Mouse (Mus musculus) hindbrain, embryonic 15.5 days (tissue): ENCODE data around the gene Aldh16a1. TPM values are rescaled to one million over a fixed set of nuclear protein-coding genes. Genes with fewer than 3 reads are reported as not detected.
"Not testable (repeated sequence)": the region's sequence is repeated elsewhere in the genome, so short reads cannot be mapped to it uniquely, and the experiment has no call there.

Experiments used
- ATAC-seq: fragments of 200-750 bp; cut with Nextera tagmentation; 2 replicates; pipeline ENCODE4 v1.8.0; 2017; ENCODE audit warnings: low read depth, moderate number of reproducible peaks, moderate TSS enrichment; ENCODE audit not compliant: low FRiP score
- H3K27ac ChIP-seq: fragments of 300-500 bp; sonication (generic); replicated peaks from 2 replicates; pipeline ENCODE4 v1.5.1; 2015; ENCODE audit warnings: mild to moderate bottlenecking, inconsistent platforms
- H3K27me3 ChIP-seq: fragments of 300-500 bp; sonication (generic); 2 replicates; pipeline ENCODE4 v1.6.1; 2015; ENCODE audit warnings: control low read depth, inconsistent platforms
- H3K36me3 ChIP-seq: fragments of 300-500 bp; sonication (generic); 2 replicates; pipeline ENCODE4 v1.6.1; 2015; ENCODE audit warnings: control low read depth, inconsistent platforms
- H3K4me1 ChIP-seq: fragments of 300-500 bp; sonication (generic); replicated peaks from 2 replicates; pipeline ENCODE4 v1.6.1; 2015; ENCODE audit warnings: control low read depth, inconsistent platforms
- H3K4me2 ChIP-seq: fragments of 300-500 bp; sonication (generic); 2 replicates; pipeline ENCODE4 v1.6.1; 2015; ENCODE audit warnings: moderate library complexity, mild to moderate bottlenecking, inconsistent platforms
- H3K4me3 ChIP-seq: fragments of 300-500 bp; sonication (generic); 2 replicates; pipeline ENCODE4 v1.5.1; 2015; ENCODE audit warnings: mild to moderate bottlenecking, inconsistent platforms
- H3K9ac ChIP-seq: fragments of 300-500 bp; sonication (generic); 2 replicates; pipeline ENCODE4 v1.6.1; 2015; ENCODE audit warnings: inconsistent platforms
- H3K9me3 ChIP-seq: fragments of 300-500 bp; sonication (generic); 2 replicates; pipeline ENCODE4 v1.6.1; 2016; ENCODE audit warnings: control low read depth, inconsistent platforms
- WGBS: fragments of 180-500 bp; shearing (Covaris S2); methylation state at CpG from one replicate; pipeline ENCODE4 v1.1.7; 2015; 5-methylcytosine and 5-hydroxymethylcytosine counted together
- polyA plus RNA-seq: library from polyadenylated mRNA; unstranded; fragments of >200 nt; fragmentation: Nextera tagmentation; extraction: Ambion mirVana; gene quantifications from 2 replicates; pipeline ENCODE4 v1.2.1, GENCODE M21; 2015

Aldh16a1 gene
- polyA plus RNA-seq, 1 experiment from 2014 or later = 21.9 TPM

DNA sequence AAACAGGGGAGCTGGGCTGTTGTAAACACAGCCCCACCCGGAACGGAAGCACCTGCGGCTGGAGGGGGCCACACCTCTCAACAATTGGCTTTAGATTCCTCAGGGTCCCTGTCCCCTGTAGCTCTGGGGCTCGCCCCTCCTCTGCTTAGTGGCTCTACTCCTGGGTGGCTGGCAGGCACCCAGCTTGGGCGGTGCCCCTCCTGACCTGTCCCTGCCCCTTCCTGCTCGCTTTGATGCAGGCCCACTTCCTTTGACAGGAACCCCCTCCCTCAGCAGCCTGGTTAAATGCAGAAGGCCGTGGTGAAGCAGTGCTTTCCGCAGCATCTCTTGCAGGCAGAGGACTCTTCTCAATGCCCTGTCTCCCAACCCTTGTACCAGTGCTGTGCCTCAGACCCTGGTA is 33.0 kb downstream of the Aldh16a1 start:
- H3K4me3 ChIP-seq = no peak overlapping the region
- H3K27me3 ChIP-seq = no peaks in the 10 kb centered on the region
- H3K9ac ChIP-seq = peak overlapping the region; percentile 28; the same call in 1 of the 2 replicates
- 0 out of 2 replicates have a peak overlapping the region, but pooled peaks have one; percentile 24 for H3K27ac ChIP-seq
- no peak for ATAC-seq
- no peak overlapping the region for H3K4me2 ChIP-seq
- peaks cover 40% of the 10 kb centered on the region for H3K4me1 ChIP-seq
- 75% methylated on average over 8 of the region's 8 CpGs for WGBS
- peaks cover 59% of the 10 kb centered on the region for H3K36me3 ChIP-seq
- no peaks in the 10 kb centered on the region for H3K9me3 ChIP-seq

DNA sequence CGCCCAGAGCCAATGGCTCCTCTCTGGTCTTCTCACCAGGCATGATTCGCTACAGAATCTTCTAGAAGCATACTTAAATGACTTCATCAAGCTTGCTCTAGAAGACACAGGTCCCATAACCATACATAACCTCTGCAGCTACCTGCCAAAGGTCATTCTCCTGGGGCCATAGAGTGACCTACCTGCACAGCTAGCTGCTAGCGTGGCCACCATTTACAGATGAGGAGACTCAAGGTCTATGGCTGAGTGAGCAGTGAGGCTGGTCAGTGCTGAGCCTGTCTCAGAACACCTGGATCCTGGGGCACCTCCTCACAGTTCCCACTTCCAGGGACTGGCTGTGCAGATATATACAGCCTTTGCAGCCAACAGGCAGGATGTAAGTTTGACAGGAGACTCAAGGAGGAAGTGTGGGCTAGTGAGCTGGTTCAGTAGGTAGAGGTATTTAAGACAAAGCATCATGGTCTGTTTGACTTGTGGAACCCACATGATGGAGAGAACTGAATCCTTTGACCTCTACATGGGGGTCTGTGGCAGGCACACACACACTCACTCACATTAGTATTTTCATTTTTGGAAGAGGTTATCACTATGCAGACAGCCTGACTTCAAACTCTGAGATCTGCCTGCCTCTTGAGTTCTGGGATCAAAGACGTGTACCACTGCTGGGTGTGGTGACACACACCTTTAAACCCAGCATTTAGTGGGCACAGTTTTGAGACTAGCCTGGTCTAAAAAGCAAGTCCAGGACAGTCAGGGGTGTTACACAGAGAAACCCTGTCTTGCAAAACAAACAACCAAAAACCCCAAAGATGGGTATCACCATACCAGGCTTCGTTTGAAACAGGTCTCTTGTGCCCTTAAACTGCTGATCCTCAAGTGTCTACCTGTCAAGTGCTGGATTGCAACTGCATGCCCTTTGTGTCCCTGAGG is 34.3 kb downstream of the Aldh16a1 start:
- H3K27me3 ChIP-seq = no peaks in the 10 kb centered on the region
- H3K27ac ChIP-seq = no peak overlapping the region
- no peak for ATAC-seq
- peaks cover 45% of the 10 kb centered on the region for H3K36me3 ChIP-seq
- no peak overlapping the region for H3K9ac ChIP-seq
- no peaks in the 10 kb centered on the region for H3K9me3 ChIP-seq
- H3K4me3 ChIP-seq = no peak overlapping the region
- peaks cover 30% of the 10 kb centered on the region for H3K4me1 ChIP-seq
- H3K4me2 ChIP-seq = no peak overlapping the region
- 80% methylated on average over 5 of the region's 5 CpGs for WGBS

DNA sequence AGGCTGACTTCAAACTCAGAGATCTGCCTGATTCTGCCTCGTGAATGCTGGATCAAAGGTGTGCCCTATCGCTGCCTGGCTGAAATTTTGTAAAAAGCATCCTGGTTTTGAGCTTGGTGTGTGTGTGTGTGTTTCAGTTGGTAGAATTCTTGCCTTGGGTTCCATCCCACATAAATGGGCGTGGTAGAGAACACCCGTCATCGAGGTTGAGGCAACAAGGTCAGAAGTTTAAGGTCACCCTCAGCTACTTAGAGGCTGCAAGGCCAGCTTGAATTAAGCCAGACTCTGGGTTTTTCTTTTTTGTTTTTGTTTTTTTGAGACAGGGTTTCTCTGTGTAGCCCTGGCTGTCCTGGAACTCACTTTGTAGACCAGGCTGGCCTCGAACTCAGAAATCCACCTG is 36.0 kb downstream of the Aldh16a1 start:
- peaks cover 22% of the 10 kb centered on the region for H3K4me1 ChIP-seq
- no peaks in the 10 kb centered on the region for H3K9me3 ChIP-seq
- H3K27me3 ChIP-seq = no peaks in the 10 kb centered on the region
- H3K4me2 ChIP-seq = no peak overlapping the region
- no peak overlapping the region for H3K9ac ChIP-seq
- WGBS = 90% methylated on average over 6 of the region's 6 CpGs
- peaks cover 45% of the 10 kb centered on the region for H3K36me3 ChIP-seq
- no peak overlapping the region for H3K4me3 ChIP-seq
- no peak for ATAC-seq
- H3K27ac ChIP-seq = no peak overlapping the region

DNA sequence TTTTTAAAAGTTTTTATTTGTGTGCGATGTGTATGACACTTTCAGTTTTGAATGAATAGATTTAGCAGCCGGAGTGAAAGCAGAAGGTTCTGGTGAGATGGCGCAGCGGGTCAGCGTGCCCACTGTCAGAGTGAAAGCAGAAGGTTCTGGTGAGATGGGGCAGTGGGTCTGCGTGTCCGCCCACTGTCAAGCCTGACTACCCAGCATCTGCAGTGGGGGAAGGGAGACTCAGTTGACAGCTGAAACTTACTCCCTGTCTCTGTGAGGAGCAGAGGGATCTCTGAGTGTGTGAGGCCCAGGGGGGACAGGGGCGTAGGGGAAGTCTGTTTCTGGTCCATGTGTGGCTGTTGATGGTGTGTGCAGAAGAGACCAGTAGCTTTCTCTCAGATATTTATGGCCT is 36.8 kb downstream of the Aldh16a1 start:
- no peak overlapping the region for H3K27ac ChIP-seq
- H3K4me2 ChIP-seq = no peak overlapping the region
- no peak for ATAC-seq
- H3K27me3 ChIP-seq = no peaks in the 10 kb centered on the region
- no peak overlapping the region for H3K9ac ChIP-seq
- no peaks in the 10 kb centered on the region for H3K9me3 ChIP-seq
- H3K36me3 ChIP-seq = peaks cover 38% of the 10 kb centered on the region
- no peak overlapping the region for H3K4me3 ChIP-seq
- 78% methylated on average over 8 of the region's 8 CpGs for WGBS
- peaks cover 14% of the 10 kb centered on the region for H3K4me1 ChIP-seq

DNA sequence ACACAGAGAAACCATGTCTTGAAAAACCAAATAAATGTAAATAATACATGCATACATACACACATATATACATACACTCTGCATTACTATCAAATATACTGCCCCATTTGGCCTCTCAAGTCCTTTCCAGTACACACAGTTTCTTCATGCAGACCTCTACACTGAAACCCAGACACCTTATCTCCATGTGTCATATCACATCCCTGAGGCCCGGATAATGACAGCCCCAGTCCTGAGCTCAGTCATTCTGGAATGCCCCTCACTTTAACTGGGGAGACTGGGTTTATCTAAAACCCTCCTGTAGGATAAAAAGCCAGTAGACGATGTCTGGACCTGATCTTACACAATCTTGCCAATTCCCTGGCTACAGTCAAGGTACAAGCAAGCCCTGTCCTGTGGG is 40.9 kb downstream of the Aldh16a1 start:
- Histone ChIP-seq H3K9ac (no peak overlapping the region), H3K4me3 (no peak overlapping the region), H3K9me3 (no peaks in the 10 kb centered on the region), H3K27me3 (no peaks in the 10 kb centered on the region), H3K4me1 (no peaks in the 10 kb centered on the region), H3K27ac (no peak overlapping the region), H3K36me3 (0 out of 2 replicates have a peak, but pooled peaks cover 3% of the 10 kb centered on the region), H3K4me2 (no peak overlapping the region)
- ATAC-seq = no peak
- 87% methylated on average over 2 of the region's 2 CpGs for WGBS

DNA sequence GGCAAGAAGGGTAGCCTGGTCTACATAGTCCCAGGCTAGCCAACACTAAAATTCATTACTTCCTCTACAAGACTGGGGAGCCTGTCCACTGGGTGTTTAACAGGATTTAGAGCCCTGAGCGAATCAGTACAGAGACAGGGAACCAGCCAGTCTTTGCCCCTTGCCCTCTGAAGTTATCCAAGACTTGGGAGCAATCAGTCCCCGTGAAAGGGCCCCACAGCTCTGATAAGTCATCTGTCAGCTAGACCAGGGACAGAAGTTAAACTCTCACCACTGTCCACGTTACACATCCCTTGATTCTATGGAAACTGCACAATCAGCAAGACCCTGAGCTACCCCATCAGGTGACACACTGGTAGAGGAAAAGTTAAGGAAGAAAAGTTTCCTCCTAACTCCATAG is 41.9 kb downstream of the Aldh16a1 start:
- Histone ChIP-seq H3K27me3 (no peaks in the 10 kb centered on the region), H3K4me1 (no peaks in the 10 kb centered on the region), H3K4me3 (no peak overlapping the region), H3K9ac (no peak overlapping the region), H3K4me2 (no peak overlapping the region), H3K9me3 (no peaks in the 10 kb centered on the region), H3K27ac (no peak overlapping the region), H3K36me3 (0 out of 2 replicates have a peak, but pooled peaks cover 3% of the 10 kb centered on the region)
- whole genome bisulfite sequencing = 86% methylated on average over 3 of the region's 3 CpGs
- ATAC-seq = no peak

DNA sequence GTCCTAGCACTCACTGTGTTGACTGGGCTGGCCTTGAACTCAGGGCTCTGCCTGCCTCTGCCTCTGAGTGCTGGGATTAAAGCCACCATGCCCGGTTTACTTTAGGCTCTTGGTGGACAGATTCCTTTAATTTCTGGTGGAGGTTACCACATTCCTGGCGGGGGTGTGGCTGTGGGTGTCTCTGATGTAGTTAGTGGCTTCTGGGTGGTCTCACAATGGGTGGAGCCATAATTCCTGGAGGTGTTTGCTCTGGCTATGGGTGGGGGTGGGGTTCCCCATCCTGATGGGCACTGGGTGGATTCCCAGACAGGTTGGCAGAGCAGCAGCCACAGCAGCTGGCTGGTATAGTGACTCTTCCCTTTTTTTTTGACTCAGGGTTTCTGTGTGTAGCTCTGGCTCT is 42.4 kb downstream of the Aldh16a1 start:
- no peak overlapping the region for H3K4me2 ChIP-seq
- 73% methylated on average over 2 of the region's 2 CpGs for WGBS
- 0 out of 2 replicates have a peak, but pooled peaks cover 3% of the 10 kb centered on the region for H3K36me3 ChIP-seq
- H3K4me3 ChIP-seq = no peak overlapping the region
- no peak for ATAC-seq
- H3K27ac ChIP-seq = no peak overlapping the region
- no peaks in the 10 kb centered on the region for H3K9me3 ChIP-seq
- no peak overlapping the region for H3K9ac ChIP-seq
- no peaks in the 10 kb centered on the region for H3K27me3 ChIP-seq
- no peaks in the 10 kb centered on the region for H3K4me1 ChIP-seq

DNA sequence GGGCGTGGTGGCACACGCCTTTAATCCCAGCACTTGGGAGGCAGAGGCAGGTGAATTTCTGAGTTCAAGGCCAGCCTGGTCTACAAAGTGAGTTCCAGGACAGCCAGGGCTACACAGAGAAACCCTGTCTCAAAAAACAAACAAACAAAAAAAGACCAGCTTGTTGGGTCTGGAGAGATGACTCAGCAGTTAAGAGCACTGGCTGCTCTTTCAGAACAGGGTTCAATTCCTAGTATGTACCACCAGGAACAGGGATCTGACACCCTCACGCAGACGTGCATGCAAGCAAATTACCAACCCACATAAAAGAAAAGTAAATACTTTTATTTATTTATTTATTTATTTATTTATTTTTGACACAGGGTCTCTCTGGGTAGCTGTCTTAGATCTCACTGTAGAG is 44.3 kb downstream of the Aldh16a1 start:
- H3K9me3 ChIP-seq, H3K36me3 ChIP-seq, H3K27ac ChIP-seq, H3K4me2 ChIP-seq, H3K9ac ChIP-seq, H3K4me1 ChIP-seq, H3K4me3 ChIP-seq, H3K27me3 ChIP-seq, ATAC-seq: not testable (repeated sequence)
- WGBS = 93% methylated on average over 4 of the region's 4 CpGs

DNA sequence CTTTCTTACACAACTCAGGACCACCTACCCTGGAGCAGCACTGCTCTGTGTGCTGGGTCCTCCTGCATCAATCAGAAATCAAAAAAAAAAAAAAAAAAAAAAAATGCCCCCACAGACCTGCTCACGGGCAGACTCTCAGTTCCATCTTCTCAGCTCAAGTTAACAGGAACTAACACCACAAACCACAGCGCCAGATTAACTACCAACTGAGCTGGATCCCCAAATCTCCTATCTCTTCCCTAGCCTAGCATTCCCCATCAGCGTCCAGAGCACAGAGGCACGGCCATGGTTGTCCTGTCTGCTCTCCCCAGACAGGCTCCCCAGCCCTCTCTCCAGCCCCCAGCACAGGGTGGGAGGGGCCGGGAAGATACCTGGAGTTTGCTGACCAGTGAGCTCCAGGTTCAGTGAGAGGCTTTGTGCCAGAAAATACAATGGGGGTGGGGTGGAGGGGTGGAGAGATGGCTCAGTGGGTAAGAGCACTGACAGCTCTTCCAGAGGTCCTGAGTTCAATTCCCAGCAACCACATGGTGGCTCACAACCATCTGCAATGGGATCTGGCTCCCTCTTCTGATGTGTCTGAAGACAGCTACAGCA is 47.2 kb downstream of the Aldh16a1 start:
- H3K4me2 ChIP-seq = no peak overlapping the region
- no peak overlapping the region for H3K4me3 ChIP-seq
- H3K9me3 ChIP-seq = no peaks in the 10 kb centered on the region
- H3K27me3 ChIP-seq = no peaks in the 10 kb centered on the region
- H3K4me1 ChIP-seq = no peaks in the 10 kb centered on the region
- no peak overlapping the region for H3K27ac ChIP-seq
- ATAC-seq = no peak
- H3K9ac ChIP-seq = no peak overlapping the region
- WGBS = 67% methylated on average over 5 of the region's 5 CpGs
- H3K36me3 ChIP-seq = no peaks in the 10 kb centered on the region

DNA sequence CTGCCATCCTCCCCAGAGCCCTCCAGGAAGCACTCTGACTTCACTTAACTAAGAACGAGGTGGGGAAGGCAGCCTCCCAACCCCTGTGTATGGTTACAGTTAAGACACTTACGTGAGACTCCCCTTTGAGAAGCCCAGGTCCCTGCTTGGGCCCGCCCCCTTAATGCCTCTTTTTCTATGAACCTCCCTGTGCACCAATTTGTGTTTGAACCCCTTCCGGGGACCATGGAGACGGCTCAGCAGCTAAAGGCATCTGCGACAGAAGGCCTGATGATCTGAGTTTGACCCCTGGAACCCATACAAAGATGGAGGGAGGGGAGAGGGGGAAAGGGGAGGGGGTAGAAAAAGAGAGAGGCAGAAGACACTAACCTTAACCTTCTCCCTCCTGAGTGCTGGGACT is 47.9 kb downstream of the Aldh16a1 start:
- no peak overlapping the region for H3K4me2 ChIP-seq
- WGBS = 25% methylated on average over 6 of the region's 6 CpGs
- no peak for ATAC-seq
- no peak overlapping the region for H3K4me3 ChIP-seq
- no peaks in the 10 kb centered on the region for H3K27me3 ChIP-seq
- no peaks in the 10 kb centered on the region for H3K36me3 ChIP-seq
- no peak overlapping the region for H3K9ac ChIP-seq
- H3K9me3 ChIP-seq = no peaks in the 10 kb centered on the region
- H3K4me1 ChIP-seq = no peaks in the 10 kb centered on the region
- no peak overlapping the region for H3K27ac ChIP-seq

DNA sequence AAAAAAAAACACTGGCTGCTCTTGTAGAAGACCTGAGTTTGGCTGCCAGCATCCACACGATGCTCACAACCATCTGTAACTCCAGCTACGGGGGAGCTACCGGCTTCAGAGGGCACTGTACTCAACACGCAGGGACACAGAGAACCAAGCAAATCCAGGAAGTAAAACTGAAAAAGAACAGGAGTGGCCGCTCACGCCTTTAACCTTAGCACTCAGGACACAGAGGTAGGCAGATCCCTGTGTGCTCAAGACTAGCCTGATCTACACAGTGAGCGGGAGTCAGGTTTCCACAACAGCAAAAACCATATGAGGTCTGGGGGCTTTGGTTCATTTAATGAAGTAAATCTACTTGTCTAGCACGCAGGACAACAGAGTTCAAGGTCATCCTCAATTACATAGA is 48.9 kb downstream of the Aldh16a1 start:
- no peaks in the 10 kb centered on the region for H3K9me3 ChIP-seq
- H3K9ac ChIP-seq = no peak overlapping the region
- no peak overlapping the region for H3K27ac ChIP-seq
- H3K4me3 ChIP-seq = no peak overlapping the region
- 83% methylated on average over 8 of the region's 8 CpGs for WGBS
- no peak for ATAC-seq
- no peak overlapping the region for H3K4me2 ChIP-seq
- H3K27me3 ChIP-seq = no peaks in the 10 kb centered on the region
- no peaks in the 10 kb centered on the region for H3K36me3 ChIP-seq
- no peaks in the 10 kb centered on the region for H3K4me1 ChIP-seq

DNA sequence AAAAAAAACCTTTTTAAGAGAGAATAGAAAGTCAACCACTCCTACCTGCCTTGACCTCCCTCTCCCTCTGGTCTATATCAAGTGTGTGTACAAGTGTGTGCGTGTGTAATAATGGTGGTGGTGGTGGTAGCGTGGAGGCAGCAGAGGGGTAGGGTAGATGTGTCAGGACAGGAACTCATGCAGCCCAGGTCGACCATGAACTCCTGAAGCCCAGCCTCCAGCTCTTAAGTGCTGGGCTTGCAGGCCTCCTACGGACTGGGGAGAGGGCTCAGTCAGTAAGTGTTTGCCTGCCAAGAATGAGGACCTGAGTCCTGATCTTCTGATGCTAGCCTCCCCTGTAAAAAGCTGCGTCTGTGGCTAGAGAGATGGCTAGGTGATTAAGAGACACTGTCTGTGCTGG is 49.4 kb downstream of the Aldh16a1 start:
- no peaks in the 10 kb centered on the region for H3K27me3 ChIP-seq
- no peak overlapping the region for H3K9ac ChIP-seq
- H3K36me3 ChIP-seq = no peaks in the 10 kb centered on the region
- no peak overlapping the region for H3K4me3 ChIP-seq
- no peak overlapping the region for H3K27ac ChIP-seq
- 83% methylated on average over 5 of the region's 5 CpGs for WGBS
- no peaks in the 10 kb centered on the region for H3K4me1 ChIP-seq
- ATAC-seq = no peak
- no peak overlapping the region for H3K4me2 ChIP-seq
- no peaks in the 10 kb centered on the region for H3K9me3 ChIP-seq
